Mouse (Mus musculus) urinary bladder, adult 18-20 months (tissue): ENCODE measurements at regions not wholly inside any gene's neighbourhood (a gene's known extent, or its start where the extent isn't known, plus 50 kb on each side); places are given as distances from the start of the nearest gene placed in this dataset.

Experiments used
- DNase-seq, 2 experiments: peaks; one replicate each; pipeline ENCODE4 v3.0.0; 2022; ENCODE audit warnings: low spot score in 2 of 2, mixed read lengths in 2 of 2

GRCm38 (mm10) chr17:88173354-88174032 lies 108.4 kb upstream of the Fbxo11 start:
- DNase-seq = no peak

- no peak for DNase-seq
Measured at GRCm38 (mm10) chr17:88174242-88174679, 109.2 kb upstream of the Fbxo11 start.

- DNase-seq = no peak
Measured at GRCm38 (mm10) chr17:88175951-88176623, 111.0 kb upstream of the Fbxo11 start.

- DNase-seq = no peak
Measured at GRCm38 (mm10) chr17:88190735-88191134, 125.6 kb upstream of the Fbxo11 start.

DNA sequence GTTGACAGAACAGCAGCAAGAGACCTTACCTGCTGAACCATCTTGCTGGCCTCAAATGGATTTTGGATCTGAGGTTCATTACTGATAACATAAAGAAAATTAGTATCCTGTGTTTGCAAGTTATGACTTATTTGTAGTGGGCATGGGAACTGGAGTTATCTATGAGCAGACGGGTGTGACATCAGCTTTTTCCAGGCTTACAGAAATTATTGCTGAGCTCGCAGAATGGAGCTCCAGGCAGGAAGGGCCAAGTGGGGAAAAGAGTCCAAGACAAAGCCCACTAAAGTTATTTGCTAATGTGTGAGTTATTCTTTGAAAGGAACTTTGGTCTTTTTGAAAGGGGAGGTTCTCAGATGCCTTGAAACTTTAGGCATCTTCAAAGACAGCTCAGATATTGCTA lies 126.4 kb upstream of the Fbxo11 start:
- DNase-seq = no peak

DNA sequence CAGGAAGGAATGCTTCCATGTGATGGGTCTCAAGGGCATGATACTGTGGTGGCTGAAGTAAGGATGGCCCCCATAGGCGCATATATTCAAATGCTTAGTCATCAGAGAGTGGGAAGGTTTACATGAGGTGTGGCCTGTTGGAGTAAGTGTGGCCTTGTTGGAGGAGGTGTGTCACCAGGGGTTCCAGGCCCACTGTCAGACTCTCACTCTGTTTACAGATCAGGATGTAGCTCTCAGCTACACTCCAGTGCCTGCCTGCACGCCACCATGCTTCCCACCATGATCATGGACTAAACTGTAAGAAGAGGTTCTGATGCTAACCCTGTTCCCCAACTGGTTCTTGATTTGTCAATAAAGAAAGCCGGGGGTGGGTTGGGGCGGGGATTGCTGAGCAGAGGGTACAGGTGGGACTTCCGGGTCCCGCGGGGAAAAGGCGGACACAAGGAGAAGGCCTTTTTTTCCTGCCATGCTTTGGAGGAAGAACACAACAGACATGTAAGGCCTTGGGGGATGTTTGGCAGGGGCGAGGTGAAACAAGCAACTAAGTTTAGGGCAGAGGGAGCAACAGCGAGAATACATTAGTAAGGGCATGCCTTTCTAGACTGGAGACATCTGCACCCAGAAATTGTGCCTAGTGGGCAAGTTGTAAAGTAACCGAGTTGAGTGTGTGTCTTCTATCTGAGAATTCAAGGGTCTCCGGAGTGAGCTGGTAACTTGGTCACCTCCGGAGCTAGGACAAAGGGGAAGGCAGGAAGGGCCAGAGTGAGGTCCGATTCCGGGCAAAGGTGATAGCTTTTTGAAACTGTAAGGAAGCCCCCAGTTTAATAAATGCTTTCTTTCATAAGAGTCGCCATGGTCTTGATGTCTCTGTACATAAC lies 127.1 kb upstream of the Fbxo11 start:
- DNase-seq = no peak

GRCm38 (mm10) chr17:88194693-88195092 lies 129.6 kb upstream of the Fbxo11 start:
- DNase-seq = no peak

GRCm38 (mm10) chr17:88195303-88195702 lies 130.2 kb upstream of the Fbxo11 start:
- DNase-seq = peak in 1 of 2 experiments; percentile 32

- DNase-seq = no peak
Measured at GRCm38 (mm10) chr17:88195893-88196292, 130.8 kb upstream of the Fbxo11 start.

DNA sequence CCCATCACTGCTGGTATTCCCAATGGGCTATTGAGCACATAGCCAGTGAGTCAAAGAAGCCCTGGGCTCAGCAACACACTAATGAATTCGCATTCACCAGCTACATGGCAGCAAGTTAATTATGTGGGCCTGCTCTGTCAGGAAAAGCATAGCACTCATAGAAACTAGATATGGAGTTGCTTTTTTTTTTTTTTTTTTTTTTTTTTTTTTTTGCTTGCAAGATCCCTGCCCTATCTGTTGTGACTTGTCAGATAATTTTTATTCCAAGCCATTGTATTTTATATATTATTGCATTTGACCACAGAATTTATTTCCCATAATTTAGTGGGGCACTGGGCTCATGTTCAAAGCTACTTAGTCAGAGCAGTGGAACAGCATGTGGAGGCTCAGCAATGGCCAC lies 131.2 kb upstream of the Fbxo11 start:
- no peak for DNase-seq

DNA sequence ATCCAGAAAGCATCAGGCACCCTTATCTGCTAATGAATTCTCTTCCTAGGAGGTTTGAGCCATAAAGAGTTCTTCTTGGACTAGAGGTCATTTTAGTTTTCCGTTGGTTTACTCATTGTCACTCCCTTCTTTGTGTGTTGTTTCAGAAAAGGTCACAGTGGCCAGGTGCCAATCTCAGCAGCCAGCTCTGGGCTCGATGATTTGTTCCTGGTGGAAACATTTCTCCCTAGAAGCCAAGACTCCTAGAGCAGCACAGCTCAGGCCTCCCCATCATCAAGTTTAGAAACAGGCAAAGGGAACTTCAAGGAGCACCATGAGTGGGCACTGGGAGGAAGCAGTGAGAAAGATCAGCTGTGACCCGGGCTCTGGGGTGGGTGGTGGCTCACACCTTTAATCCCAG lies 132.3 kb upstream of the Fbxo11 start:
- DNase-seq = no peak

- DNase-seq = no peak
Measured at GRCm38 (mm10) chr17:88201249-88201970, 136.3 kb upstream of the Fbxo11 start.

- DNase-seq = no peak
Measured at GRCm38 (mm10) chr17:88202214-88202613, 137.1 kb upstream of the Fbxo11 start.

DNA sequence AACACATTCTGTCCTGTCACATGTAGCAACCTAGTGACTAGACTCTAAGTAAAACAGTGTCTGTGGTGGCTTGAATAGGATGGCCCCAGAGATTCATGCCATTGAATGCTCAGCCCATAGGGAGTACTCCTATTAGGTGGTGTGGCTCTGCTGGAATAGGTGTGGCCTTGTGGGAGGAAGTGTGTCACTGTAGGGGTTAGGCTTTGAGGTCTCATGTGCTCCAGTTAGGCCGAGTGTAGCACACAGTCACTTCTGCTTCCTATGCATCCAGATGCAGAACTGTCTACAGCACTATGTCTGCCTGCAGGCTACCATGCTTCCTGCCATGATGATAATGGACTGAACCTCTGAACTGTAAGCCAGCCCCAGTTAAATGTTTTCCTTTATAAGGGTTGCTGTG lies 144.5 kb upstream of the Fbxo11 start:
- no peak for DNase-seq

DNA sequence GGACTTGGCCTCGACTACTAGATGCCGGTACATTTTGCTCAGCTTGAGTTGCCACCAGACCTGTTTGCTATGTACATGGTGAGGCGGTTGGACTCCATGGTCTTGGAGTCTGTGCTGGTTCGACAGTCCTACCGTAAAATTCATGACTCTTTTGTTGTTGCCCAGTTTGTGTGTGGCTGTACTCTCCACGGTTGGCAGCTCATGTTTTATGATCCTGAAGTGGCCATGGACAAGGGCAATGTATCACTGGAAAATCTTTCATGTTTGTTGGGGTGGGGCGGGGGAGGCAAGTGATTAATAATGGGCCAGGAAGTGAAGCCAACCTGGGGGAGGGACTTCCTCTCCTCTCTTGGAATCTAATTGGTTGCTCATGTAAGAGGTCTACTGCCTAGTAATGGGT lies 147.0 kb upstream of the Fbxo11 start:
- DNase-seq = no peak

- DNase-seq = peak in 1 of 2 experiments; percentile 8
Measured at GRCm38 (mm10) chr17:88214746-88215145, 149.7 kb upstream of the Fbxo11 start.

DNA sequence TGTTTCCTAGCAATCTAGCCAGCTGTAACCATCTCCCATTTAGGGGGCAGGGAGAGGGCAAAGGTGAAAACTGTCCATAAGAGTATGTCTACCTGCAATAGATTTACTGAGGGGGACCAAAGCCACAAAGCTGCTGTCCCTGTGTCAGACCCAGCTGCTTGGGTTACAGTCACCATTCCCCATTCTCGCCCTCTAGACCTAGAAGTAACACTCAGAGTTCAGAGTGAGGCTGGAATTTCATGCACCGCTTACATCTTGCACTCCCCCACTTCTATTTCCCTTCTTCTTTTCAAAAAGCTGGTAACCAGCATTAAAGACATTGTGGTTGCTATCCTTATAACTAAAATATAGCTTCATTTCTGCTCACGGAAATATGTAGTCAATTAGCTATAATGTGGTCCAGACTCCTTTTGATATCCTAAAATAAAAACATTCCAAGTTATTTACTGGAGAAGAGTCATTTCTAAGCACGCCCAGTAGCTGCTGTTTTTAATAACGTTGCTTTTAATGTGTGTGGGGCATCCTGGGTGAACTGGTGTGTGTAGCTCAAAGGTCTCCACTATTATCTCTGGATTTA lies 157.4 kb upstream of the Fbxo11 start:
- DNase-seq = no peak

DNA sequence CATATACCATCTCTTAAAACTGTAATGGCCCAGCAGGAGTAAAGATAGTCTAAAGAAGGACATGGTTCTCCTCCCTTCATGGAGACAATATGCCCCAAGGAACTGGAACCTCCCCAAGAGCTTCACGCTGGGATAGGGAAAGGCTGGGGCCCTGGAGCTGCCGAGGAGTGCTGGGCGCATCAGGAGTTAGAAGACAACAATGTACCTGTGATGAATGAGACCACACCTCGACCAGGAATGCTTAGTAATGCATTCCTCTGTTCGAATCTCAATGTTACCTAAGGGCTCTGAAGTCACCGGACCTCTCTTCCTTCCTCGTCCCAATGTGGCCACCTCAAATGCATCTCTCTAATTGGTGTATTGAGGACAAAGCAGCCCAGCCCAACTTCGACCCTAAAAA lies 175.4 kb upstream of the Fbxo11 start:
- DNase-seq = no peak

DNA sequence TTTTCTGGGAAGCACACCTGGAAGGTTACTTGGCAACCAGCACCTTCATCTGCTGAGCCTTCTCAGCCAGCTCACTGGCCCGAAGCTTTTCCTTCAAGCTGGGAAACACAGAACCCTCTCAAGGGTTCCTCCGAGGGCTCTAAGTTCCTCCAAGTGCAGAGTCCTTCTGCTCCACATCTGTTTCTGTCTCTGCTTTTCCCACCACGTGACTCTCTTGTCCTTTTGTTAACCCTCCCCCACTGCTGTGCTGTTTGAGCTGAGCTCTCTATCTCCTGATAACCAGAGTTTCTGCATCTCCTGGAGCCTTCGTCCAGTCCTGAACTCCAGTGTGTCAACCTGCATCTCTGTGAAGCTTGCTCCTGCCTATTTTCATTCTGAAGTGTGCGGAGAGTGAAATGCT lies 183.5 kb upstream of the Fbxo11 start:
- no peak for DNase-seq

- peak in 1 of 2 experiments; percentile 25 for DNase-seq
Measured at GRCm38 (mm10) chr17:88251949-88252521, 186.9 kb upstream of the Fbxo11 start.
